Mouse (Mus musculus) central nervous system, embryonic 11.5 days (tissue): ENCODE measurements around the gene Kif13a. TPM values are rescaled to one million over a fixed set of nuclear protein-coding genes. Genes with fewer than 3 reads are reported as not detected.

Source experiments
- polyA plus RNA-seq: library from polyadenylated mRNA; depleted of rRNA; stranded (reverse); fragments of >200 nt; gene quantifications from 2 replicates; pipeline ENCODE4 v1.2.3, GENCODE M21; 2012; rRNA removed

The Kif13a gene
- polyA plus RNA-seq, result 26.3 and 30.2 TPM in 2 replicates

DNA sequence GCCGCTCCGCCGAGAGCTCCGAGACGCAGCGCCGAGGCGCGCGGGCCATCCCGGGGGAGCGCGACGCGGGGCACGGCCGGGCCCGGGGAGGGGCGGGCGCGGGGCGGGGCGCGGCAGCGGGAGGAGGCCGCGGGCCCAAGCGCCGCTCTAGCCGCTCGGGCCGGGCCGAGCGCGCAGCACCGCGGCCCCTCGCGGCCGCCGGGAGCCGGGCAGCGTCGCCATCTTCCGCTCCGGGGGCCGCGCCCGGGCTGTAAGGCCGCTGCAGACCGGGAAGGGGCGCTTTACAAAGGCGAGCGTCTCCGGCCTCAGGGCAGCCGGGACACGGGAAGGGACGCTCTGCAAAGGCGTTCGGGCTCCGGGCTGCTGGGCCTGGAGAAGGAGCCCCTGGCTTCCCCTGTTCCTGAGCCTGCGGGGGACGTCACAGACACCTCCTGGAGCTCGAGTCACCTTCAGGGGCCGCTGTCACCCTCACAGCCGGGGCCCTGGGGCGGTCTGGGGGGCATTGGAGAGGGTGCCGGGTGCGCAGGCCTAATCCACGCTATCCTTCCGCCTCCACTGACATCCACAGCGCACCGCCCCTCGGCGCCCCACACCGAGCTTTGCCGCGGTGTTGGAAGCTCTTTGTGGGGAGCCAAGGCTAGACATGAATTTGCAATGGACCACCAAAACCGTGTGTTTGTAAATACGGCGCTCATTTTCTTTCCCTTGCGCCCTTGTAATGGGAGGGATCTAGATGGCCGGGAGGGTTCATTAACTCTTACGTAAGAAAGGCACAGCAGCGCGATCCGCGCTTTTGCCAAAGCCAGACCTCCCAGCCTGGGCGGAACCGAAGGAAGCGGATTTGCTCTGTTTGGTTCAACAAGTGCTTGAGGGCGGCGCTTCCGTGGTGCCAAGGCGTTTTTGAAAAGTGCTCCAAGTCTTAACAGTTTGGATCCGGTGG is at the start of gene Kif13a:
Kif13a (minus strand) TSS at position 149 of the 940 bp plus-strand sequence.

GRCm38 (mm10) chr13:46727837-46728268 is 201.8 kb downstream of the Kif13a start, which contains the start of gene Nup153:
Nup153 (minus strand) TSS chr13:46727940.

Other genes starting within 250 kb of the Kif13a start
- 33.5 and 83.5 TPM in 2 replicates for gene Nup153, start 201.9 kb downstream of the Kif13a start, polyA plus RNA-seq
- gene Nhlrc1, start 85.0 kb upstream of the Kif13a start, polyA plus RNA-seq, result 3.2 and 4.1 TPM in 2 replicates
- gene Kdm1b, start 113.6 kb upstream of the Kif13a start, polyA plus RNA-seq, result 13.0 and 14.8 TPM in 2 replicates
- gene Tpmt, start 114.9 kb upstream of the Kif13a start, polyA plus RNA-seq, result 23.3 and 26.7 TPM in 2 replicates
- 203 and 471 TPM in 2 replicates for gene Dek, start 176.3 kb upstream of the Kif13a start, polyA plus RNA-seq
- 1.0 and 1.7 TPM in 2 replicates for gene Rnf144b, start 192.8 kb upstream of the Kif13a start, polyA plus RNA-seq